Comparison of ENCODE assay signal across 26 mouse cellular contexts in genomic region chrX:167337990-167338389, GRCm38 (mm10).
"Had no signal": no experiment of that assay in that cellular context is flagged by ENCODE, and none has a peak within 500 bp of the region (broad histone marks: within the 10 kb centered on the region; RNA-seq: fewer than 3 reads in every experiment).

No protein-coding gene starts in this region.

- ATAC-seq: forebrain, postnatal 0 days; hindbrain, postnatal 0 days; intestine, embryonic 16.5 days had no signal

- DNase-seq: forebrain, postnatal 0 days; gastrocnemius, postnatal 14 days; gastrocnemius, postnatal 36 days; heart, adult 18-20 months; heart, postnatal 10 days; heart, postnatal 4 days; kidney, adult 11 months; kidney, adult 2 months; kidney, adult 9 months; kidney, postnatal 14 days; kidney, postnatal 36 days; layer of hippocampus, adult 9-11 months; layer of hippocampus, postnatal 36 days; left cerebral cortex, postnatal 4 days had no signal

- H3K4me1 ChIP-seq: heart, embryonic 10.5 days; heart, embryonic 12.5 days; hindbrain, embryonic 10.5 days; hindbrain, embryonic 12.5 days; kidney, embryonic 15.5 days; limb, embryonic 13.5 days; limb, embryonic 15.5 days had no signal

- H3K9ac ChIP-seq: forebrain, postnatal 0 days; heart, embryonic 12.5 days; hindbrain, embryonic 12.5 days; hindbrain, embryonic 14.5 days; kidney, embryonic 15.5 days; limb, embryonic 13.5 days; limb, embryonic 15.5 days had no signal

- H3K4me2 ChIP-seq: heart, embryonic 12.5 days; hindbrain, embryonic 12.5 days; hindbrain, embryonic 14.5 days; kidney, embryonic 15.5 days; limb, embryonic 13.5 days; limb, embryonic 15.5 days had no signal

- H3K27ac ChIP-seq: heart, embryonic 10.5 days; hindbrain, embryonic 10.5 days; hindbrain, embryonic 12.5 days; hindbrain, embryonic 14.5 days; hindbrain, postnatal 0 days; kidney, embryonic 15.5 days; kidney, postnatal 0 days; layer of hippocampus, adult 2 months; limb, embryonic 13.5 days; limb, embryonic 15.5 days had no signal

- H3K27me3 ChIP-seq: heart, embryonic 12.5 days; limb, embryonic 15.5 days had no signal

- H3K4me3 ChIP-seq: heart, embryonic 10.5 days; heart, embryonic 12.5 days; hindbrain, embryonic 10.5 days; hindbrain, embryonic 12.5 days; kidney, embryonic 15.5 days; layer of hippocampus, adult 2 months; limb, embryonic 13.5 days; limb, embryonic 15.5 days had no signal

- H3K36me3 ChIP-seq: heart, embryonic 10.5 days; heart, embryonic 12.5 days; hindbrain, embryonic 10.5 days; hindbrain, embryonic 12.5 days; kidney, embryonic 15.5 days; limb, embryonic 13.5 days; limb, embryonic 15.5 days had no signal

- H3K9me3 ChIP-seq: heart, embryonic 10.5 days; heart, embryonic 12.5 days; hindbrain, embryonic 10.5 days; hindbrain, embryonic 12.5 days; kidney, embryonic 15.5 days; limb, embryonic 13.5 days; limb, embryonic 15.5 days had no signal
